Mouse (Mus musculus): ENCODE measurements around the gene Rmnd5b.
"Not testable (repeated sequence)": the region's sequence is repeated elsewhere in the genome, so short reads cannot be mapped to it uniquely, and the experiment has no call there.

Rmnd5b gene

GRCm38 (mm10) chr11:51625187-51625820 lies 10.4 kb downstream of the Rmnd5b start:
- intact Hi-C loops (cut with DNase I), result no loop called here

- intact Hi-C loops (cut with DNase I), result no loop called here
Measured at GRCm38 (mm10) chr11:51622971-51623491, 12.7 kb downstream of the Rmnd5b start.

- intact Hi-C loops (cut with DNase I), result no loop called here
Measured at GRCm38 (mm10) chr11:51621776-51622175, 13.9 kb downstream of the Rmnd5b start.

GRCm38 (mm10) chr11:51620084-51620483 lies 15.6 kb downstream of the Rmnd5b start:
- intact Hi-C loops (cut with DNase I), result no loop called here

GRCm38 (mm10) chr11:51619409-51620060 lies 16.2 kb downstream of the Rmnd5b start, which contains the start of gene Nhp2:
TSS of gene Nhp2 (plus strand) at chr11:51619735.
- intact Hi-C loops (cut with DNase I), result loop anchor here (2.0 kb wide), 1 partner anchor 31 kb away; the partner anchor contains the start of genes D930048N14Rik and N4bp3

GRCm38 (mm10) chr11:51618894-51619408 lies 16.7 kb downstream of the Rmnd5b start:
- intact Hi-C loops (cut with DNase I), result loop anchor here (2.0 kb wide), 1 partner anchor 32 kb away; the partner anchor contains the start of genes D930048N14Rik and N4bp3

- intact Hi-C loops (cut with DNase I), result loop anchor here (1.0 to 2.0 kb wide), 2 partner anchors 33 to 64 kb away; partner anchors contain the start of genes D930048N14Rik and N4bp3
Measured at GRCm38 (mm10) chr11:51617693-51618092, 18.0 kb downstream of the Rmnd5b start.

GRCm38 (mm10) chr11:51616113-51616512 lies 19.6 kb downstream of the Rmnd5b start:
- intact Hi-C loops (cut with DNase I), result not testable (repeated sequence)

GRCm38 (mm10) chr11:51615601-51616000 lies 20.1 kb downstream of the Rmnd5b start:
- intact Hi-C loops (cut with DNase I), result no loop called here

GRCm38 (mm10) chr11:51615129-51615528 lies 20.6 kb downstream of the Rmnd5b start:
- intact Hi-C loops (cut with DNase I), result no loop called here

- intact Hi-C loops (cut with DNase I), result no loop called here
Measured at GRCm38 (mm10) chr11:51614256-51614655, 21.4 kb downstream of the Rmnd5b start.

GRCm38 (mm10) chr11:51609940-51610339 lies 25.8 kb downstream of the Rmnd5b start:
- intact Hi-C loops (cut with DNase I), result not testable (repeated sequence)

- intact Hi-C loops (cut with DNase I), result no loop called here
Measured at GRCm38 (mm10) chr11:51609266-51609909, 26.3 kb downstream of the Rmnd5b start.

GRCm38 (mm10) chr11:51607096-51607738 lies 28.5 kb downstream of the Rmnd5b start:
- intact Hi-C loops (cut with DNase I), result no loop called here

- intact Hi-C loops (cut with DNase I), result no loop called here
Measured at GRCm38 (mm10) chr11:51606447-51607095, 29.1 kb downstream of the Rmnd5b start, which contains the start of gene Hnrnpab. TSS of gene Hnrnpab (minus strand) at chr11:51606847.

- intact Hi-C loops (cut with DNase I), result no loop called here
Measured at GRCm38 (mm10) chr11:51605602-51606446, 29.9 kb downstream of the Rmnd5b start.

- intact Hi-C loops (cut with DNase I), result no loop called here
Measured at GRCm38 (mm10) chr11:51602253-51602652, 33.4 kb downstream of the Rmnd5b start.

GRCm38 (mm10) chr11:51597553-51597952 lies 38.1 kb downstream of the Rmnd5b start:
- intact Hi-C loops (cut with DNase I), result no loop called here

- intact Hi-C loops (cut with DNase I), result no loop called here
Measured at GRCm38 (mm10) chr11:51595459-51596083, 40.1 kb downstream of the Rmnd5b start.

All from adrenal gland (tissue).